Mouse (Mus musculus) frontal cortex, postnatal 25 days (tissue): ENCODE results near the gene Gm5169.
"Not testable (repeated sequence)": the region's sequence is repeated elsewhere in the genome, so short reads cannot be mapped to it uniquely, and the experiment has no call there.

ENCODE experiments used
- DNase-seq, 2 experiments: peaks; one replicate each; pipeline ENCODE4 v3.0.0; 2022; ENCODE audit warnings: low spot score in 2 of 2

Gm5169 gene

DNA sequence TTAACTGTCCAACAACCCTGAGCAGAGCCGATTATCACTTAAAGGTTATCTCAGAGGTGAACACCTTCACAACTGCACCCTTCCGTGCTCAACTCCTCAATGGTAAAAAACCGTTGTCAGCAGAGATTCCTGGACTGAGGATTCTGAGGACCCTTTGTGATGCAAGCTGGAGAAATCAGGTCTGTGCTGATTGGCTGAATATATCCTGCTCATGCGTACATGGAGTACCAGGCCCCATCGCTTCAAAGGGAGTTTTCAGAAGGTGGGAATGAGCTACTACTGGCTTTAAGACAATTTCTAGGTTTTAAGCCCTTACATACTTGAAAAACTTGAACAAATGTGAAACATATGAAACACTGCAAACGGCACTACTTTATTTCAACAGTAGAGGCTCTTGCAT is at the start of gene Gm5169:
Gene Gm5169, minus strand, starts transcription at position 101 of the 400 bp plus-strand sequence.
- not testable (repeated sequence) for DNase-seq

DNA sequence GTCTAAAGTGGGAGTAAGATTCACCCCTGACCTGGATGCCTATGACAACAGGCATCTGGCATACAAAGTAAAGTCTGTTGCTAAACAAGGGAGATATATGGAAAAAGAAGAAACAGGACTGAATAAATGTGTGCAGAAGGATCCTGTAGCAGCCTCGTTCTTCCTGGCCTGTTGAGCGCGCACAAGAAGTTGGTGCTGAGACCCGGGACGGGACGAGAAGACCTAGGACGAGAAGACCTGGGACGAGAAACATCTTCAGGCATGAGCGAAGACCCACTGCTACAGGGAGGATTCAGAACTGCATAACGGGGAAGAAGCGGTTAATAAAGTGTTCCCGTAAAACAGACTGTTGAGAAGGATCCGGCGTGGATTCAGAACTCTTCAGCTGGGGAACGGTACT is 46.2 kb upstream of the Gm5169 start:
- DNase-seq, result not testable (repeated sequence)
